Mouse (Mus musculus): ENCODE measurements around the gene Gm3336. TPM values are rescaled to one million over a fixed set of nuclear protein-coding genes. Genes with fewer than 3 reads are reported as not detected.
A peak's percentile ranks its signal among the peaks of the same experiment; 100 is the strongest.

The Gm3336 gene
- polyA plus RNA-seq, 1 experiment from 2014 or later: 1.9 TPM

- no peak for ATAC-seq (ENCODE audit: insufficient read depth, low FRiP score, low read depth)
- H3K27me3 ChIP-seq (replicated peaks): no peaks in the 10 kb centered on the region
- H3K4me2 ChIP-seq: no peak overlapping the region
- H3K27ac ChIP-seq: no peak overlapping the region
- H3K4me1 ChIP-seq: peaks cover 32% of the 10 kb centered on the region
- peaks cover 26% of the 10 kb centered on the region; the same call in 1 of the 2 replicates for H3K36me3 ChIP-seq
- H3K9ac ChIP-seq: no peak overlapping the region
- H3K4me3 ChIP-seq (replicated peaks): no peak overlapping the region
- no peaks in the 10 kb centered on the region for H3K9me3 ChIP-seq
- WGBS: 79% methylated on average over 16 of the region's 16 CpGs
Measured at GRCm38 (mm10) chr8:70768956-70769355, 50.6 kb downstream of the Gm3336 start.

GRCm38 (mm10) chr8:70769359-70769758 is 51.0 kb downstream of the Gm3336 start:
- no peaks in the 10 kb centered on the region for H3K9me3 ChIP-seq
- no peak overlapping the region for H3K27ac ChIP-seq
- ATAC-seq (ENCODE audit: insufficient read depth, low FRiP score, low read depth): peak; percentile 57
- no peak overlapping the region for H3K9ac ChIP-seq
- H3K36me3 ChIP-seq: peaks cover 26% of the 10 kb centered on the region; the same call in 1 of the 2 replicates
- 6% methylated on average over 26 of the region's 26 CpGs for WGBS
- H3K27me3 ChIP-seq (replicated peaks): no peaks in the 10 kb centered on the region
- no peak overlapping the region for H3K4me3 ChIP-seq (replicated peaks)
- no peak overlapping the region for H3K4me2 ChIP-seq
- peaks cover 36% of the 10 kb centered on the region for H3K4me1 ChIP-seq

DNA sequence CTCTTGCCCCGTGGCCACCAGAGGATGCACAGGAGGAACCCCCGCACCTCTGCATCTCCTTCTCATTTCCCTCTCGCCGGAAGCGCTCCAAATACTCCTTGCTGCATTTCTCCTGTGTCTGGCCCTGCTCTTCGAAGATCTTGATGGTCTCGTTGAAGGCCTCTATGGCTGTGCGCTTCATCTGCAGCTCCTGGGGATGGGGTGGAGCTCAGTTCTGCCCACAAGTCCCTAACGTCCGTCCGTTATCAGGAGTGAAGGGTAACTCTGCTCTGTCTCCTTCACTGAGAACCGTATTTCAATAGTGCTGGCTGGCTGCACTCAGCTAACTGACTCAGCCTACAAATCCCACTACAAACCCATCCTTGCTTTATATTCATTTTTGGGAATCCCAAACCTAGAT is 51.5 kb downstream of the Gm3336 start:
- ATAC-seq (ENCODE audit: insufficient read depth, low FRiP score, low read depth): no peak
- H3K4me3 ChIP-seq (replicated peaks): no peak overlapping the region
- no peak overlapping the region for H3K4me2 ChIP-seq
- no peaks in the 10 kb centered on the region for H3K9me3 ChIP-seq
- H3K9ac ChIP-seq: no peak overlapping the region
- H3K27me3 ChIP-seq (replicated peaks): no peaks in the 10 kb centered on the region
- H3K4me1 ChIP-seq: peaks cover 41% of the 10 kb centered on the region
- H3K27ac ChIP-seq: no peak overlapping the region
- WGBS: 71% methylated on average over 12 of the region's 12 CpGs
- peaks cover 26% of the 10 kb centered on the region; the same call in 1 of the 2 replicates for H3K36me3 ChIP-seq

- Histone ChIP-seq H3K4me2 (no peak overlapping the region), H3K9me3 (no peaks in the 10 kb centered on the region), H3K36me3 (peaks cover 26% of the 10 kb centered on the region; the same call in 1 of the 2 replicates), H3K27me3 (replicated peaks) (no peaks in the 10 kb centered on the region), H3K4me1 (peaks cover 47% of the 10 kb centered on the region), H3K9ac (no peak overlapping the region), H3K4me3 (replicated peaks) (no peak overlapping the region), H3K27ac (no peak overlapping the region)
- ATAC-seq (ENCODE audit: insufficient read depth, low FRiP score, low read depth): no peak
- WGBS: 93% methylated on average over 13 of the region's 13 CpGs
Measured at GRCm38 (mm10) chr8:70770748-70771147, 52.4 kb downstream of the Gm3336 start.

- no peak overlapping the region for H3K9ac ChIP-seq
- no peak overlapping the region for H3K27ac ChIP-seq
- no peaks in the 10 kb centered on the region for H3K9me3 ChIP-seq
- H3K27me3 ChIP-seq (replicated peaks): no peaks in the 10 kb centered on the region
- no peak for ATAC-seq (ENCODE audit: insufficient read depth, low FRiP score, low read depth)
- H3K4me1 ChIP-seq: peaks cover 45% of the 10 kb centered on the region
- 89% methylated on average over 7 of the region's 7 CpGs for whole genome bisulfite sequencing
- peaks cover 26% of the 10 kb centered on the region; the same call in 1 of the 2 replicates for H3K36me3 ChIP-seq
- no peak overlapping the region for H3K4me3 ChIP-seq (replicated peaks)
- H3K4me2 ChIP-seq: no peak overlapping the region
Measured at GRCm38 (mm10) chr8:70771217-70771616, 52.9 kb downstream of the Gm3336 start.

- H3K27me3 ChIP-seq (replicated peaks): no peaks in the 10 kb centered on the region
- no peak for ATAC-seq (ENCODE audit: insufficient read depth, low FRiP score, low read depth)
- H3K36me3 ChIP-seq: peaks cover 26% of the 10 kb centered on the region; the same call in 1 of the 2 replicates
- WGBS: 92% methylated on average over 13 of the region's 13 CpGs
- H3K9me3 ChIP-seq: no peaks in the 10 kb centered on the region
- H3K4me1 ChIP-seq: peaks cover 39% of the 10 kb centered on the region
- no peak overlapping the region for H3K4me3 ChIP-seq (replicated peaks)
- no peak overlapping the region for H3K9ac ChIP-seq
- no peak overlapping the region for H3K27ac ChIP-seq
- no peak overlapping the region for H3K4me2 ChIP-seq
Measured at GRCm38 (mm10) chr8:70772075-70772474, 53.7 kb downstream of the Gm3336 start.

Other genes starting within 250 kb of the Gm3336 start
- gene Klhl26, start 241.6 kb upstream of the Gm3336 start, polyA plus RNA-seq (2015; fragmentation: Nextera tagmentation; extraction: Ambion mirVana): 20.5 and 20.7 TPM in 2 replicates
- 3.0 and 3.5 TPM in 2 replicates for gene Tmem59l, start 231.2 kb upstream of the Gm3336 start, polyA plus RNA-seq (2015; fragmentation: Nextera tagmentation; extraction: Ambion mirVana)
- gene Crlf1, start 225.4 kb upstream of the Gm3336 start, polyA plus RNA-seq (2015; fragmentation: Nextera tagmentation; extraction: Ambion mirVana): 2.9 and 4.1 TPM in 2 replicates
- 125 and 130 TPM in 2 replicates for gene Rex1bd, start 211.8 kb upstream of the Gm3336 start, polyA plus RNA-seq (2015; fragmentation: Nextera tagmentation; extraction: Ambion mirVana)
- 843 and 950 TPM in 2 replicates for gene Uba52, start 207.7 kb upstream of the Gm3336 start, polyA plus RNA-seq (2015; fragmentation: Nextera tagmentation; extraction: Ambion mirVana)
- gene Fkbp8, start 190.8 kb upstream of the Gm3336 start, polyA plus RNA-seq (2015; fragmentation: Nextera tagmentation; extraction: Ambion mirVana): 292 and 304 TPM in 2 replicates
- gene Kxd1, start 190.6 kb upstream of the Gm3336 start, polyA plus RNA-seq (2015; fragmentation: Nextera tagmentation; extraction: Ambion mirVana): 58.5 and 60.1 TPM in 2 replicates
- 16.1 and 17.7 TPM in 2 replicates for gene Ell, start 179.1 kb upstream of the Gm3336 start, polyA plus RNA-seq (2015; fragmentation: Nextera tagmentation; extraction: Ambion mirVana)
- gene Isyna1, start 124.2 kb upstream of the Gm3336 start, polyA plus RNA-seq (2015; fragmentation: Nextera tagmentation; extraction: Ambion mirVana): 127 and 133 TPM in 2 replicates
- gene Ssbp4, start 109.7 kb upstream of the Gm3336 start, polyA plus RNA-seq (2015; fragmentation: Nextera tagmentation; extraction: Ambion mirVana): 104 and 117 TPM in 2 replicates
- 3.7 and 3.9 TPM in 2 replicates for gene Lrrc25, start 102.4 kb upstream of the Gm3336 start, polyA plus RNA-seq (2015; fragmentation: Nextera tagmentation; extraction: Ambion mirVana)
- 0.95 and 1.4 TPM in 2 replicates for gene Gdf15, start 86.1 kb upstream of the Gm3336 start, polyA plus RNA-seq (2015; fragmentation: Nextera tagmentation; extraction: Ambion mirVana)
- gene Pgpep1, start 58.2 kb upstream of the Gm3336 start, polyA plus RNA-seq (2015; fragmentation: Nextera tagmentation; extraction: Ambion mirVana): 49.9 and 57.9 TPM in 2 replicates
- 271 and 297 TPM in 2 replicates for gene Lsm4, start 45.3 kb upstream of the Gm3336 start, polyA plus RNA-seq (2015; fragmentation: Nextera tagmentation; extraction: Ambion mirVana)
- gene Jund, start 19.6 kb upstream of the Gm3336 start, polyA plus RNA-seq (2015; fragmentation: Nextera tagmentation; extraction: Ambion mirVana): 84.4 and 84.6 TPM in 2 replicates
- gene Iqcn, start 15.1 kb upstream of the Gm3336 start, polyA plus RNA-seq (2015; fragmentation: Nextera tagmentation; extraction: Ambion mirVana): 0.04 TPM in 1 of 2 replicates, not detected in the other
- gene Pde4c, start 5.2 kb downstream of the Gm3336 start, polyA plus RNA-seq (2015; fragmentation: Nextera tagmentation; extraction: Ambion mirVana): 0.45 and 0.50 TPM in 2 replicates
- 20.9 and 24.0 TPM in 2 replicates for gene Rab3a, start 36.1 kb downstream of the Gm3336 start, polyA plus RNA-seq (2015; fragmentation: Nextera tagmentation; extraction: Ambion mirVana)
- 44.4 and 51.3 TPM in 2 replicates for gene Mpv17l2, start 42.4 kb downstream of the Gm3336 start, polyA plus RNA-seq (2015; fragmentation: Nextera tagmentation; extraction: Ambion mirVana)
- gene Pik3r2, start 58.2 kb downstream of the Gm3336 start, polyA plus RNA-seq (2015; fragmentation: Nextera tagmentation; extraction: Ambion mirVana): 58.1 and 58.4 TPM in 2 replicates
- 13.3 and 16.5 TPM in 2 replicates for gene Mast3, start 86.5 kb downstream of the Gm3336 start, polyA plus RNA-seq (2015; fragmentation: Nextera tagmentation; extraction: Ambion mirVana)
- gene Il12rb1, start 89.9 kb downstream of the Gm3336 start, polyA plus RNA-seq (2015; fragmentation: Nextera tagmentation; extraction: Ambion mirVana): 0.26 and 0.43 TPM in 2 replicates
- gene Arrdc2, start 121.2 kb downstream of the Gm3336 start, polyA plus RNA-seq (2015; fragmentation: Nextera tagmentation; extraction: Ambion mirVana): 6.5 and 7.0 TPM in 2 replicates
- 1.5 and 2.1 TPM in 2 replicates for gene Kcnn1, start 144.7 kb downstream of the Gm3336 start, polyA plus RNA-seq (2015; fragmentation: Nextera tagmentation; extraction: Ambion mirVana)
- gene Ccdc124, start 155.4 kb downstream of the Gm3336 start, polyA plus RNA-seq (2015; fragmentation: Nextera tagmentation; extraction: Ambion mirVana): 90.9 and 91.3 TPM in 2 replicates
- 4.1 and 6.0 TPM in 2 replicates for gene Slc5a5, start 174.2 kb downstream of the Gm3336 start, polyA plus RNA-seq (2015; fragmentation: Nextera tagmentation; extraction: Ambion mirVana)
- 3,920 and 3,932 TPM in 2 replicates for gene Rpl18a, start 178.9 kb downstream of the Gm3336 start, polyA plus RNA-seq (2015; fragmentation: Nextera tagmentation; extraction: Ambion mirVana)
- gene Map1s, start 187.4 kb downstream of the Gm3336 start, polyA plus RNA-seq (2015; fragmentation: Nextera tagmentation; extraction: Ambion mirVana): 39.5 and 44.7 TPM in 2 replicates